Mouse (Mus musculus) liver (tissue): Measurements from ENCODE around the gene Gm21663.
"Not testable (repeated sequence)": the region's sequence is repeated elsewhere in the genome, so short reads cannot be mapped to it uniquely, and the experiment has no call there.

Experiments used
- DNase-seq: peaks from one replicate; pipeline ENCODE4 v3.0.0-alpha.2; 2020; ENCODE audit warnings: mixed read lengths

Gm21663 gene

GRCm38 (mm10) chr5:25942281-25942680 is at the start of gene Gm21663:
Gene Gm21663 (minus strand): TSS chr5:25942381.
- DNase-seq: not testable (repeated sequence)

- DNase-seq: not testable (repeated sequence)
These were observed 46.4 kb upstream of the Gm21663 start, which contains the start of gene Gm21698 for GRCm38 (mm10) chr5:25988550-25988949. Gene Gm21698 (minus strand): TSS chr5:25988650.

GRCm38 (mm10) chr5:25972563-25972962 is 30.4 kb upstream of the Gm21663 start, which contains the start of gene Gm21680:
Gene Gm21680 (minus strand): TSS chr5:25972663.
- DNase-seq: not testable (repeated sequence)

GRCm38 (mm10) chr5:25957050-25957449 is 14.9 kb upstream of the Gm21663 start:
- DNase-seq: not testable (repeated sequence)

GRCm38 (mm10) chr5:25956611-25957010 is 14.4 kb upstream of the Gm21663 start:
- DNase-seq: peak; percentile 7

GRCm38 (mm10) chr5:25954317-25954716 is 12.1 kb upstream of the Gm21663 start, which contains the start of gene Gm21671:
Gene Gm21671 (minus strand): TSS chr5:25954417.
- DNase-seq: not testable (repeated sequence)

GRCm38 (mm10) chr5:25945391-25945790 is 3.2 kb upstream of the Gm21663 start:
- not testable (repeated sequence) for DNase-seq

- no peak for DNase-seq
These were observed 50.9 kb downstream of the Gm21663 start for GRCm38 (mm10) chr5:25891321-25891720.

GRCm38 (mm10) chr5:25889746-25890382 is 52.3 kb downstream of the Gm21663 start:
- DNase-seq: no peak

- DNase-seq: no peak
These were observed 55.5 kb downstream of the Gm21663 start for GRCm38 (mm10) chr5:25886708-25887107.
